In the genomic region with DNA sequence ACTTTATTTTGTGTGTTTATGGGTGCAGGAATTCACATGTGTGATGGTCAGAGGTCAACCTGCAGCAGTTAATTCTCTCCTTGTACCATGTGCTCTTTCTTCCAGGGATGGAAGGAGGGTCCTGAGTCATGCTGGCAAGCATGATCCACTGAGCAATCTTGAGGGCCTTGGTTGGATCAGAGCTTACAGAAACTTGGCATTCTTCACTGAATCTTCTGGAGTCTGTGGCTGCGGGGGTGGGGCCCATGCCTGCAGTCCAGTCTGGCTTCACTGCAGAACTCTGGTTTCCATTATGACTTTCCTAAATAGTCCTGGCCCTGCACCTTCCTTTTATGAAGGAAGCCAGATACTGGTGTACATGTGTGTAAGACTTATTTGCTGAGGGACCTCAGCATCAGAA, we compare ENCODE assay signal across 9 mouse cellular contexts. TPM values are rescaled to one million over a fixed set of nuclear protein-coding genes. Genes with fewer than 3 reads are reported as not detected.
DNase-seq lines count a peak whose midpoint lies in the region; ATAC-seq and TF ChIP-seq lines count a peak whose summit lies in the region.
"Had no signal": no experiment of that assay in that cellular context is flagged by ENCODE, and none has a peak within 500 bp of the region (broad histone marks: within the 10 kb centered on the region; RNA-seq: fewer than 3 reads in every experiment).

No protein-coding gene starts in this region.

- WGBS in thymus, adult 2 months, result 100% methylated on average over 1 of the region's 1 CpGs

- ATAC-seq in frontal cortex, adult (ENCODE audit: low TSS enrichment), result peak; percentile 58

- TF ChIP-seq CTCF in thymus, adult 2 months (IDR thresholded peaks at IDR 0.05; ENCODE audit: borderline replicate concordance, control insufficient read depth, extremely low read depth, insufficient read depth, low read length, poor library complexity), result no peak

- intact Hi-C loops in heart, postnatal 36 days (cut with DNase I), result loop anchor here (5.0 kb wide), 1 partner anchor 37 kb away; the partner anchor contains the start of gene Tbl1x

- peaks cover 3% of the 10 kb centered on the region; the same call in 1 of the 2 replicates for H3K4me1 ChIP-seq in thymus, adult 2 months (replicated peaks; ENCODE audit: control insufficient read depth, insufficient read depth, low read length)

- no peak overlapping the region for H3K4me3 ChIP-seq in thymus, adult 2 months (ENCODE audit: control insufficient read depth, insufficient read depth, low read length)
- H3K4me3 ChIP-seq: heart, embryonic 15.5 days had no signal

- H3K27ac ChIP-seq in thymus, adult 2 months (ENCODE audit: control insufficient read depth, insufficient read depth, low read length), result no peak overlapping the region
- H3K27ac ChIP-seq: heart, embryonic 15.5 days had no signal

- DNase-seq in frontal cortex, postnatal 25 days (ENCODE audit: low spot score in 2 of 2), result no peak
- peak; percentile 30 for DNase-seq in urinary bladder, postnatal 14 days (ENCODE audit: low spot score)
- DNase-seq in urinary bladder, adult 2 months (ENCODE audit: low spot score), result no peak
- DNase-seq in heart, postnatal 36 days, result peak; percentile 18 to 41
- peak; percentile 6 for DNase-seq in yolk sac, embryonic 10.5 days (ENCODE audit: low spot score)
- no peak for DNase-seq in T-cell, adult 2 months (ENCODE audit: low spot score)
- DNase-seq in thymus, adult 2 months, result no peak

- H3K27me3 ChIP-seq in thymus, adult 2 months (ENCODE audit: control insufficient read depth, insufficient read depth, low read length), result no peaks in the 10 kb centered on the region
- H3K27me3 ChIP-seq: heart, embryonic 15.5 days had no signal

- H3K36me3 ChIP-seq in thymus, adult 2 months (ENCODE audit: control insufficient read depth, insufficient read depth, low read length), result no peaks in the 10 kb centered on the region
- H3K36me3 ChIP-seq: heart, embryonic 15.5 days had no signal

- TF ChIP-seq POLR2A in thymus, adult 2 months (IDR thresholded peaks at IDR 0.05; ENCODE audit: control insufficient read depth, extremely low read depth, insufficient read depth, low read length, poor library complexity), result no peak

RNA-seq across cellular contexts. Expression of gene Tbl1x, which starts 38.1 kb away (rescaled TPM):
- polyA plus RNA-seq in urinary bladder, adult 2 months (2012; rRNA removed), result 37.2 and 44.1 TPM in 2 replicates
- 10 to 100 TPM; 27.9 to 32.0 TPM for total RNA-seq in heart, postnatal 36 days (2021)
- polyA plus RNA-seq in thymus, adult 2 months (2012; rRNA removed), result 30.0 TPM in 2 replicates

Comparison
In these comparisons a context has a peak if more than half of its experiments do, and no peak if none do; other contexts are left out.
1. DNase-seq: peak in urinary bladder, postnatal 14 days (single experiment), heart, postnatal 36 days (2 of 2) and yolk sac, embryonic 10.5 days (single experiment); none in frontal cortex, postnatal 25 days (0 of 2), urinary bladder, adult 2 months (single experiment), T-cell, adult 2 months (single experiment) and thymus, adult 2 months (single experiment).